Mouse (Mus musculus) MEL (cell line): Measurements from ENCODE around the gene Ntrk3.

Experiments used
- ELF1 ChIP-seq: IDR thresholded peaks from 2 replicates; pipeline ENCODE4 v1.6.1; 2014; ENCODE audit warnings: low read depth, mild to moderate bottlenecking, inconsistent platforms, low read length, improper control_type of control experiment, moderate library complexity
- JUND ChIP-seq: IDR thresholded peaks from 2 replicates; pipeline ENCODE4 v1.6.1; 2011; ENCODE audit warnings: low read depth, mild to moderate bottlenecking, improper control_type of control experiment, low read length
- KAT2A ChIP-seq: conservative IDR thresholded peaks from 2 replicates; pipeline ENCODE4 v1.6.1; 2012; ENCODE audit warnings: low read depth, low read length, improper control_type of control experiment, inconsistent platforms
- NRF1 ChIP-seq: IDR thresholded peaks from 2 replicates; pipeline ENCODE4 v1.6.1; 2014; ENCODE audit warnings: low read depth, mild to moderate bottlenecking, inconsistent platforms, low read length, improper control_type of control experiment, moderate library complexity; ENCODE audit not compliant: poor library complexity, insufficient read depth, severe bottlenecking
- POLR2AphosphoS2 ChIP-seq: IDR thresholded peaks from 2 replicates; pipeline ENCODE4 v1.6.1; 2011; ENCODE audit warnings: low read length, improper control_type of control experiment

- no peak for TF ChIP-seq NRF1
- no peak for TF ChIP-seq POLR2AphosphoS2
- no peak for TF ChIP-seq KAT2A
- TF ChIP-seq JUND: no peak
- TF ChIP-seq ELF1: no peak
Observed at GRCm38 (mm10) chr7:78731391-78731790, 6.4 kb downstream of the Ntrk3 start.
